Mouse (Mus musculus): Measurements from ENCODE around the gene Mrpl24.

DNA sequence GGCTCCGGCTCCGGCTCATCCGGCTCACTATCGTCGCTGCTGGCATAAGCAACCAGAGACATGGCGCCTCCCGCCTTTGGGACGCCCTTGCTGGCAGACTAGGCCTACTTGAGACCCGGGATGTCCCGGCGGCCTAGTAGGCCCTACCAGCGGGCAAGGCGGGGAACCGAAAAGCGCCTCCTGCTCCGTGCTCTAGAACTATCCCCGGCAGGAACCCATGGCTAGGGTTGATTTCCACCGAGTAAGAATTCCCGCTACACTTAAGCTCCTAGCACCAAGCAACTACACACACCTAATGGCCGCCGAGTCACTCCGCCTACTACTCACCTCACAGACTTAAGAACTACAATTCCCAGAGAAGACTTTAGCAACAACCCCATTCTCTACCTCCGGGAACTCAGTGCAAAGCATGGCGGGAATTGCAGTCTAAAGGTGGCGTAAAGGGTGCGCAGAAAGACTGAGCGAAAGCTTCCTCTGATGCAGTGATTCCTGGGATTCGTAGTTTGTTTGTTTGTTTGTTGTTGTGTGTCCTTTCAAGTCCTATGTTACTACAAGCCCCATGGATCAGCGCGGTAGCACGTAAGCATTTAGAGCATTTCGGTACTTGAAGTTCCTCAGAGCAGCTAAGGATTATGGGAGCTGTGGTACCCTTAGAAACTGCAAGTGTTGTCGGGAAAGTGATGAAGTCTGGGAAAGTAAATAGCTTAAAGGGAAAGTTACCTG, 33.9 kb upstream of the Mrpl24 start, which contains the start of gene Prcc:
- TF ChIP-seq CTCF (IDR thresholded peaks at IDR 0.05; ENCODE audit: borderline replicate concordance, control insufficient read depth, extremely low read depth, insufficient read depth, low read length, poor library complexity) (no peak), POLR2A (IDR thresholded peaks at IDR 0.05; ENCODE audit: control insufficient read depth, extremely low read depth, insufficient read depth, low read length, poor library complexity) (0 out of 2 replicates have a peak, but pooled peaks have one; percentile 33)
